Mouse (Mus musculus) thymus, adult 2 months (tissue): Measurements from ENCODE around the gene Gcc1.

Experiments
- CTCF ChIP-seq: fragments of 200-500 bp; IDR thresholded peaks from 2 replicates; pipeline ENCODE4 v1.5.1; 2012; ENCODE audit warnings: mild to moderate bottlenecking, control low read depth, low read length, moderate library complexity, borderline replicate concordance; ENCODE audit not compliant: control insufficient read depth, poor library complexity, insufficient read depth; ENCODE audit errors: extremely low read depth
- POLR2A ChIP-seq: fragments of 200-500 bp; IDR thresholded peaks from 2 replicates; pipeline ENCODE4 v1.6.1; 2012; ENCODE audit warnings: mild to moderate bottlenecking, low read length, control low read depth, moderate library complexity; ENCODE audit not compliant: control insufficient read depth, poor library complexity, insufficient read depth; ENCODE audit errors: extremely low read depth

GRCm38 (mm10) chr6:28420361-28420760 lies 7.8 kb downstream of the Gcc1 start:
- TF ChIP-seq POLR2A (no peak), CTCF (no peak)
